Mouse (Mus musculus) liver, embryonic 16.5 days (tissue): ENCODE results near the gene Olfr1461. TPM values are rescaled to one million over a fixed set of nuclear protein-coding genes. Genes with fewer than 3 reads are reported as not detected.

Experiments used
- ATAC-seq: fragments of 200-750 bp; cut with Nextera tagmentation; 2 replicates; pipeline ENCODE4 v1.8.0; 2017; ENCODE audit warnings: low read depth, mild to moderate bottlenecking, moderate number of reproducible peaks, moderate library complexity
- H3K27ac ChIP-seq: fragments of 300-500 bp; sonication (generic); 2 replicates; pipeline ENCODE4 v1.5.1; 2014; ENCODE audit warnings: mild to moderate bottlenecking, low read length
- H3K27me3 ChIP-seq: fragments of 300-500 bp; sonication (generic); 2 replicates; pipeline ENCODE4 v1.6.1; 2014; ENCODE audit warnings: low read depth, low read length, mixed read lengths; ENCODE audit not compliant: control insufficient read depth, insufficient read depth
- H3K36me3 ChIP-seq: fragments of 300-500 bp; sonication (generic); 2 replicates; pipeline ENCODE4 v1.6.1; 2014; ENCODE audit warnings: mild to moderate bottlenecking; ENCODE audit not compliant: control insufficient read depth, insufficient read depth
- H3K4me1 ChIP-seq: fragments of 300-500 bp; sonication (generic); 2 replicates; pipeline ENCODE4 v1.6.1; 2014; ENCODE audit warnings: low read depth, low read length, mixed read lengths; ENCODE audit not compliant: control insufficient read depth
- H3K4me2 ChIP-seq: fragments of 300-500 bp; sonication (generic); 2 replicates; pipeline ENCODE4 v1.6.1; 2014; ENCODE audit warnings: low read depth, low read length, mixed read lengths
- H3K4me3 ChIP-seq: fragments of 300-500 bp; sonication (generic); 2 replicates; pipeline ENCODE4 v1.5.1; 2014; ENCODE audit warnings: low read depth, mild to moderate bottlenecking, low read length
- H3K9ac ChIP-seq: fragments of 300-500 bp; sonication (generic); 2 replicates; pipeline ENCODE4 v1.6.1; 2014; ENCODE audit warnings: low read depth, low read length
- H3K9me3 ChIP-seq: fragments of 300-500 bp; sonication (generic); replicated peaks from 2 replicates; pipeline ENCODE4 v1.6.1; 2016; ENCODE audit warnings: low read length; ENCODE audit not compliant: control insufficient read depth
- WGBS: fragments of 180-500 bp; shearing (Covaris S2); extraction: QIAGEN DNeasy Blood & Tissue Kit; methylation state at CpG from one replicate; pipeline ENCODE4 v1.1.7; 2014; ENCODE audit not compliant: insufficient replicate concordance; 5-methylcytosine and 5-hydroxymethylcytosine counted together
- polyA plus RNA-seq: library from polyadenylated mRNA; unstranded; fragments of >200 nt; fragmentation: Nextera tagmentation; extraction: Ambion mirVana; gene quantifications from 2 replicates; pipeline ENCODE4 v1.2.1, GENCODE M21; 2015

Gene Olfr1461
- not detected in 2 replicates for polyA plus RNA-seq

DNA sequence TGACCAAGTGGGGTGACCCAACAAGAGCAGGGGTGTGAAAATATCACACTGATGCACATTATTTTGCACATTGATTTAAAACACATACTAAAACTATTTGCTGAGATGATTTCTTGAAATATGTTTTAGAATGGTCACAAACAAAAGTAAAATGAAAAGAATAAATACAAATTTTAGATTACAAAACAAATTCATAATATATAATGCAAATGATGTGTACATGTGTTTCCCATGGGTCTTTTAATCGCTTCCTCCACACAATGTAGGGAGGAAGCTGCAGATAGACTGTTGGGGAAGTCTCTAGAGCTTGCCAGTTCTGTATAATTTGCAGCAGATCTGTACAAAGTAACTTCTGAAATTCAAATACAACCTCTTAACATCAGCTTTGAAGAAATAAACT lies at the start of gene Olfr1461:
Olfr1461 (plus strand) TSS at position 301 of the 400 bp plus-strand sequence.
- Histone ChIP-seq H3K27me3 (no peaks in the 10 kb centered on the region), H3K4me2 (no peak within 1 kb of the TSS), H3K4me3 (no peak within 1 kb of the TSS), H3K36me3 (no peaks in the 10 kb centered on the region), H3K9me3 (no peaks in the 10 kb centered on the region), H3K9ac (no peak within 1 kb of the TSS), H3K4me1 (no peaks in the 10 kb centered on the region), H3K27ac (no peak within 1 kb of the TSS)
- no peak for ATAC-seq
- WGBS: 43% methylated on average over 1 of the region's 1 CpGs

GRCm38 (mm10) chr19:13149449-13149848 lies 13.4 kb upstream of the Olfr1461 start, which contains the start of gene Olfr1459:
Gene Olfr1459, minus strand, starts transcription at chr19:13149549.
- WGBS: 39% methylated on average over 1 of the region's 1 CpGs
- Histone ChIP-seq H3K4me1 (no peaks in the 10 kb centered on the region), H3K36me3 (no peaks in the 10 kb centered on the region), H3K27me3 (no peaks in the 10 kb centered on the region), H3K4me2 (no peak within 1 kb of the TSS), H3K4me3 (no peak within 1 kb of the TSS), H3K9me3 (no peaks in the 10 kb centered on the region), H3K9ac (no peak within 1 kb of the TSS), H3K27ac (no peak within 1 kb of the TSS)
- no peak for ATAC-seq

DNA sequence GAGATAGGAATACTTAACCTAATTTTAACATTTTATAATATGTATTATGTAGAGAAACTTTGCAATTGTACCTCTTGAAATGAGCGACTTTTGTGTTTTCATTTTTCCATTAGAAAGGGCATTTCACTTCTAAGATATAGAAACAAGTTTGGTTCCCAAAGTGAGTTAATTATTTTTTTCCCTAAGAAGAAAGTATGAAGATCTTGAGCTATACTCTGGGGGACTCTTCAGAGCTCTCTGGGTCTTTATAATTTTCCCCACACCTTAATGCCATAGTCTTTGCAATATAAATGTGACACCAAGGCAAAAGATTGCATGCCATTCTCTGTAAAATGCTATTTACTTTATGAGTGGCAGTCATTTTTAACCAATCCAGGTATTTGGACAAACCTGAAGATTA lies 22.6 kb downstream of the Olfr1461 start, which contains the start of gene Olfr1462:
Olfr1462 (plus strand) TSS at position 301 of the 400 bp plus-strand sequence.
- no peak within 1 kb of the TSS for H3K27ac ChIP-seq
- WGBS: 54% methylated on average over 1 of the region's 1 CpGs
- H3K9me3 ChIP-seq: no peaks in the 10 kb centered on the region
- no peaks in the 10 kb centered on the region for H3K36me3 ChIP-seq
- H3K27me3 ChIP-seq: no peaks in the 10 kb centered on the region
- ATAC-seq: no peak
- no peak within 1 kb of the TSS for H3K4me3 ChIP-seq
- no peak within 1 kb of the TSS for H3K4me2 ChIP-seq
- H3K4me1 ChIP-seq: no peaks in the 10 kb centered on the region
- H3K9ac ChIP-seq: no peak within 1 kb of the TSS

Other genes with a start within 250 kb of the Olfr1461 start
- gene Olfr1448, start 238.6 kb upstream of the Olfr1461 start, polyA plus RNA-seq: not detected in 2 replicates
- not detected in 2 replicates for gene Olfr1449, start 232.2 kb upstream of the Olfr1461 start, polyA plus RNA-seq
- not detected in 2 replicates for gene Olfr1450, start 212.7 kb upstream of the Olfr1461 start, polyA plus RNA-seq
- not detected in 2 replicates for gene Olfr1451, start 168.0 kb upstream of the Olfr1461 start, polyA plus RNA-seq
- not detected in 2 replicates for gene Olfr1453, start 134.7 kb upstream of the Olfr1461 start, polyA plus RNA-seq
- gene Olfr1454, start 102.4 kb upstream of the Olfr1461 start, polyA plus RNA-seq: not detected in 2 replicates
- not detected in 2 replicates for gene Olfr1457, start 65.1 kb upstream of the Olfr1461 start, polyA plus RNA-seq
- gene Olfr1458, start 56.2 kb upstream of the Olfr1461 start, polyA plus RNA-seq: not detected in 2 replicates
- not detected in 2 replicates for gene Olfr1459, start 13.5 kb upstream of the Olfr1461 start, polyA plus RNA-seq
- gene Olfr1462, start 22.7 kb downstream of the Olfr1461 start, polyA plus RNA-seq: not detected in 2 replicates
- gene Olfr1463, start 68.3 kb downstream of the Olfr1461 start, polyA plus RNA-seq: not detected in 2 replicates
- gene Olfr1465, start 152.5 kb downstream of the Olfr1461 start, polyA plus RNA-seq: not detected in 2 replicates
- gene Olfr1466, start 175.9 kb downstream of the Olfr1461 start, polyA plus RNA-seq: not detected in 2 replicates
- not detected in 2 replicates for gene Olfr1467, start 199.2 kb downstream of the Olfr1461 start, polyA plus RNA-seq
- gene Olfr1469, start 244.8 kb downstream of the Olfr1461 start, polyA plus RNA-seq: not detected in 2 replicates